Mouse (Mus musculus): ENCODE measurements around the gene Catsper1.
A peak's percentile ranks its signal among the peaks of the same experiment; 100 is the strongest.
"Not testable (repeated sequence)": the region's sequence is repeated elsewhere in the genome, so short reads cannot be mapped to it uniquely, and the experiment has no call there.

Gene Catsper1

GRCm38 (mm10) chr19:5335441-5335840, at the start of gene Catsper1:
Gene Catsper1 (plus strand): TSS chr19:5335741.
- DNase-seq (ENCODE audit: extremely low spot score): no peak

- peak; percentile 96 for DNase-seq (ENCODE audit: extremely low spot score)
These were observed 40.4 kb upstream of the Catsper1 start, which contains the start of gene Sf3b2 for GRCm38 (mm10) chr19:5294972-5295735. Gene Sf3b2 (minus strand): TSS chr19:5295455.

GRCm38 (mm10) chr19:5295736-5296075, 39.8 kb upstream of the Catsper1 start:
- no peak for DNase-seq (ENCODE audit: extremely low spot score)

GRCm38 (mm10) chr19:5296630-5297029, 38.9 kb upstream of the Catsper1 start:
- DNase-seq (ENCODE audit: extremely low spot score): no peak

- peak; percentile 77 for DNase-seq (ENCODE audit: extremely low spot score)
These were observed 37.4 kb upstream of the Catsper1 start, which contains the start of gene Gal3st3 for GRCm38 (mm10) chr19:5297903-5298800. Gene Gal3st3 (plus strand): TSS chr19:5298331.

- DNase-seq (ENCODE audit: extremely low spot score): no peak
These were observed 35.0 kb upstream of the Catsper1 start for GRCm38 (mm10) chr19:5300588-5300987.

GRCm38 (mm10) chr19:5302455-5302854, 33.1 kb upstream of the Catsper1 start:
- peak; percentile 56 for DNase-seq (ENCODE audit: extremely low spot score)

- DNase-seq (ENCODE audit: extremely low spot score): no peak
These were observed 29.3 kb upstream of the Catsper1 start for GRCm38 (mm10) chr19:5306279-5306678.

- DNase-seq (ENCODE audit: extremely low spot score): peak; percentile 26
These were observed 28.4 kb upstream of the Catsper1 start for GRCm38 (mm10) chr19:5306968-5307734.

- no peak for DNase-seq (ENCODE audit: extremely low spot score)
These were observed 26.5 kb upstream of the Catsper1 start for GRCm38 (mm10) chr19:5309025-5309424.

GRCm38 (mm10) chr19:5313189-5313588, 22.4 kb upstream of the Catsper1 start:
- no peak for DNase-seq (ENCODE audit: extremely low spot score)

- DNase-seq (ENCODE audit: extremely low spot score): no peak
These were observed 11.7 kb upstream of the Catsper1 start for GRCm38 (mm10) chr19:5323801-5324200.

- DNase-seq (ENCODE audit: extremely low spot score): no peak
These were observed 7.6 kb upstream of the Catsper1 start for GRCm38 (mm10) chr19:5327970-5328369.

GRCm38 (mm10) chr19:5334741-5335140, 800 bp upstream of the Catsper1 start:
- no peak for DNase-seq (ENCODE audit: extremely low spot score)

GRCm38 (mm10) chr19:5337975-5338374, 2.4 kb downstream of the Catsper1 start:
- DNase-seq (ENCODE audit: extremely low spot score): peak; percentile 64

GRCm38 (mm10) chr19:5341360-5341759, 5.8 kb downstream of the Catsper1 start:
- no peak for DNase-seq (ENCODE audit: extremely low spot score)

- no peak for DNase-seq (ENCODE audit: extremely low spot score)
These were observed 10.0 kb downstream of the Catsper1 start for GRCm38 (mm10) chr19:5345297-5346131.

GRCm38 (mm10) chr19:5348064-5348463, 12.5 kb downstream of the Catsper1 start:
- DNase-seq (ENCODE audit: extremely low spot score): no peak

GRCm38 (mm10) chr19:5348526-5349501, 13.3 kb downstream of the Catsper1 start:
- DNase-seq (ENCODE audit: extremely low spot score): peak; percentile 33

GRCm38 (mm10) chr19:5349502-5349873, 13.9 kb downstream of the Catsper1 start, which contains the start of gene Cst6:
Gene Cst6 (minus strand): TSS chr19:5349574.
- not testable (repeated sequence) for DNase-seq (ENCODE audit: extremely low spot score)

All from embryo, embryonic 9.5 days (tissue).